Mouse (Mus musculus): Measurements from ENCODE around the gene Lamb1.

DNA sequence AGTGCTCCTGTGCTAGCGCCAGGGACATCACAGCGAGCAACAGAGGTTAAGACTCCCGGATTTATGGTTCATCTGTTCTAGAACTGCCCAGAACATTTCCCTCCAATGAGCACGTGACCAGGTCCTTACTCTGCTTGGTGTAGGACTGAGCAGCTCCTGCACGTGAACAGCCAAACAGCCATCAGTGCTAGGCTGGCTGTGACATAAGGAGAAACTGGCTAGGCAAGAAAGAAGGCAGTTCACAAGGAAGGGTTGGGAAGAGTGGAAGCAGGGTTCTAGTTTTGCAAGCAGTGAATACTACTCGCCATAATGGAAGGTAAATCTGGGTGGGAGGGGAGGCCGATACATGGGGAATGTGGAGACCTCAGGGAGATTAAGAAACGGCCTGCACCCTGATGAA is 10.1 kb upstream of the Lamb1 start:
- TF ChIP-seq POLR2A (IDR thresholded peaks at IDR 0.05; ENCODE audit: insufficient read depth, low read length) = no peak
- TF ChIP-seq CTCF (IDR thresholded peaks at IDR 0.05; ENCODE audit: low read depth, low read length) = no peak
- TF ChIP-seq EP300 (IDR thresholded peaks at IDR 0.05; ENCODE audit: insufficient read depth, low read depth, low read length) = no peak
